27 mouse cellular contexts compared by ENCODE assay signal in the genomic region with DNA sequence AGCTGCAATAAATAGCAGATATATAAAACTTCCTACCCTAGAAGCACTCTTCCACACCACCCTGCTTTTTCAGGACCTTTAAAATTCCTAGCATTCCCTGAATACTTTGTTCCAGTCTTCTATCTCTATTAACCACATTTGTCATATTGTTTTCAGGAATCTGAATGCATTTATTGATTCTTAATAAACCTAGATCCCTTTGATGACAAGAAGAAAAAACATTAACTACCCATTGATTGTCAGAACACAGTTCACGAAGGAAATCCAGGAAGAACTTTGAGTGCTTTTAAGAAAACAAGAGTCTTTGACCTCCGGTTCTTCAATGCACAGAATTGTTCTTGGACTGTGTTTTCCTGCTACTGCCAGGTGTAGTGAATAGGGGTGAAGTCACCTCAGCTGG.
"Had no signal": no experiment of that assay in that cellular context is flagged by ENCODE, and none has a peak within 500 bp of the region (broad histone marks: within the 10 kb centered on the region; RNA-seq: fewer than 3 reads in every experiment).

No protein-coding gene starts in this region.

- ATAC-seq: forebrain, embryonic 13.5 days; forebrain, embryonic 14.5 days; forebrain, embryonic 15.5 days; forebrain, embryonic 16.5 days; forebrain, postnatal 0 days had no signal

- H3K4me2 ChIP-seq: embryonic facial prominence, embryonic 12.5 days; embryonic facial prominence, embryonic 13.5 days; embryonic facial prominence, embryonic 15.5 days; forebrain, embryonic 12.5 days; forebrain, embryonic 13.5 days; forebrain, embryonic 15.5 days had no signal

- H3K27ac ChIP-seq: embryonic facial prominence, embryonic 10.5 days; embryonic facial prominence, embryonic 12.5 days; embryonic facial prominence, embryonic 13.5 days; embryonic facial prominence, embryonic 15.5 days; forebrain, embryonic 10.5 days; forebrain, embryonic 12.5 days; forebrain, embryonic 13.5 days; forebrain, embryonic 15.5 days; gastrocnemius, adult 2 months; heart, adult 2 months had no signal

- H3K4me3 ChIP-seq: embryonic facial prominence, embryonic 10.5 days; embryonic facial prominence, embryonic 12.5 days; embryonic facial prominence, embryonic 13.5 days; embryonic facial prominence, embryonic 15.5 days; erythroblast, embryonic 14.5 days; forebrain, embryonic 10.5 days; forebrain, embryonic 12.5 days; forebrain, embryonic 13.5 days; forebrain, embryonic 15.5 days; gastrocnemius, adult 2 months; heart, adult 2 months had no signal

- H3K27me3 ChIP-seq: embryonic facial prominence, embryonic 12.5 days; embryonic facial prominence, embryonic 13.5 days; embryonic facial prominence, embryonic 15.5 days; forebrain, embryonic 12.5 days; forebrain, embryonic 13.5 days; forebrain, embryonic 15.5 days had no signal

- H3K9ac ChIP-seq: embryonic facial prominence, embryonic 12.5 days; embryonic facial prominence, embryonic 13.5 days; embryonic facial prominence, embryonic 15.5 days; forebrain, embryonic 12.5 days; forebrain, embryonic 13.5 days; forebrain, embryonic 15.5 days; forebrain, postnatal 0 days had no signal

- H3K9me3 ChIP-seq: embryonic facial prominence, embryonic 10.5 days; embryonic facial prominence, embryonic 12.5 days; embryonic facial prominence, embryonic 13.5 days; embryonic facial prominence, embryonic 15.5 days; forebrain, embryonic 10.5 days; forebrain, embryonic 12.5 days; forebrain, embryonic 13.5 days; forebrain, embryonic 15.5 days had no signal

- H3K36me3 ChIP-seq: embryonic facial prominence, embryonic 10.5 days; embryonic facial prominence, embryonic 12.5 days; embryonic facial prominence, embryonic 13.5 days; embryonic facial prominence, embryonic 15.5 days; forebrain, embryonic 10.5 days; forebrain, embryonic 12.5 days; forebrain, embryonic 15.5 days had no signal

- H3K4me1 ChIP-seq: embryonic facial prominence, embryonic 10.5 days; embryonic facial prominence, embryonic 12.5 days; embryonic facial prominence, embryonic 13.5 days; embryonic facial prominence, embryonic 15.5 days; forebrain, embryonic 10.5 days; forebrain, embryonic 12.5 days; forebrain, embryonic 13.5 days; forebrain, embryonic 15.5 days had no signal

- DNase-seq: cerebellum, adult 9-10 months; cerebellum, adult 9-11 months; cerebellum, postnatal 10 days; cerebellum, postnatal 14 days; cerebellum, postnatal 25 days; cerebellum, postnatal 36 days; embryo, embryonic 11 days; forebrain, postnatal 0 days; gastrocnemius, adult 2 months; gastrocnemius, postnatal 10 days; gastrocnemius, postnatal 14 days; gastrocnemius, postnatal 25 days; gastrocnemius, postnatal 36 days; heart, adult 11 months; heart, adult 18-20 months; heart, adult 2 months had no signal
